Mouse (Mus musculus): ENCODE results near the gene Ucn3. TPM values are rescaled to one million over a fixed set of nuclear protein-coding genes. Genes with fewer than 3 reads are reported as not detected.
"Not testable (repeated sequence)": the region's sequence is repeated elsewhere in the genome, so short reads cannot be mapped to it uniquely, and the experiment has no call there.

Ucn3 gene
- polyA plus RNA-seq, 1 experiment = not detected

DNA sequence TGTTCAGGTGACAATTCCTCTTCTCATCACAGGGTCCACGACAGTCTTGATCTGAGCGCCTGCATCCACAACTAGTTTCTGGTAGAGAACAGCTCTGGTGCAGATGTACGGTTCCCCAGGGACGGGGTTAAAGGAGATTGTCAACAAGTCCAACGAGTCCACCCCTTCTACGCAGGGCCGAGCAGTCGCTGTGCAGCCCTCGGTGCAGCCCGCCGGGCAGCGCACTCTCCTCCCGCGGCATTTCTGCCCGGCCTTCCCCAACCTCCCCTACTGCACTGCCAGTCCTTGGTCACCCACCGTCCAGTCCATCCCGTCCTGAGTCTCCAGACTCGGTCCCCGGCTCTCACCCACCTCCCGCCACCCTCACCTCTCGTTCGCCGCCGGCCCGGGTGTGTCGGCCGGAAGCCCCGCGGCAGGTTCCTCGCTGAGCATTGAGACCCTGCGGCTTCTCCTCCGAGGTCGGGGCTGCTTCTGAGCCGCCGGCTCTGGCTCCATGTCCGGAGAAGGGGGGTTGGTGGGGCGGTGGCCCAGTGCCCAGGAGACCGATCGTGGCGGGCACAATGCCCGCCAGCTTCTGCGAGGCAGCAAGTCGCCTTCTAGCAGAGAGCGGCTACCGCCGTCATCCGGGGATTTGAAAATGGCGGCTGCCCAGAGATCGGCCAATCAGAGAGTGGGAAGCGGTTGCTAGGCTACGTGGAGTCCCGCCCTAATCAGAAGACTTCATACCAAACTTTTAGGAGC lies 27.4 kb downstream of the Ucn3 start, which contains the start of the genes Net1 and Tubal3:
Net1 (minus strand) TSS at position 650 of the 741 bp plus-strand sequence.
Tubal3 (plus strand) TSS at position 704 of the 741 bp plus-strand sequence.
- H3K27ac ChIP-seq (ENCODE audit: insufficient read depth, low read depth, low read length) = no peak within 1 kb of the TSS

DNA sequence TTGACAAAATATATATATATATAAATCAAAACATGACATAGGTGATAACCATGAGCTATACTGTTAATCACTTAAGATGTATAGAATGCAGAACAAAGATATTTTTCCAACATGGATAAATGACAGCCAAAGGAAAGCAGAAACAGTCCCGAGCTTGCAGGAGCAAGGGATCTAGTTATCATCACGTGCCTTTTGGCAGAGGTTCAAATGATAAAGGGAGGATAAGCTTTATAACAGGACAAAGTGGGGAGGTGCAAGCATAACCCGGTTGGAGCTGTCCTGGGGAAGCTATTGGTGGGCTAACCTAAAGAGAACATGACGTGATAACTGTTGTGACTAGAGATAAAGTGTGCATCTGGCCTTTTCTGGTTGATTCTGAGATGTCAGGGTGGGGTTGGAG lies 31.6 kb downstream of the Ucn3 start:
- TF ChIP-seq POLR2A (IDR thresholded peaks at IDR 0.05; ENCODE audit: borderline replicate concordance, low read depth, low read length) (no peak), CTCF (IDR thresholded peaks at IDR 0.05; ENCODE audit: low read depth, low read length) (no peak)
- H3K4me1 ChIP-seq (ENCODE audit: control insufficient read depth, insufficient read depth, low read length) = peaks cover 8% of the 10 kb centered on the region
- no peak overlapping the region for H3K4me3 ChIP-seq (ENCODE audit: insufficient read depth, low read length)
- H3K27ac ChIP-seq (ENCODE audit: insufficient read depth, low read depth, low read length) = no peak overlapping the region

More for the DNA sequence above, 27.4 kb downstream of the Ucn3 start, which contains the start of the genes Net1 and Tubal3:
- TF ChIP-seq POLR2A (IDR thresholded peaks at IDR 0.05; ENCODE audit: borderline replicate concordance, low read depth, low read length) = no peak
- no peak for TF ChIP-seq CTCF (IDR thresholded peaks at IDR 0.05; ENCODE audit: low read depth, low read length)
- H3K4me3 ChIP-seq (ENCODE audit: insufficient read depth, low read length) = peak within 1 kb of the TSS; percentile 81
- H3K4me1 ChIP-seq (ENCODE audit: control insufficient read depth, insufficient read depth, low read length) = peaks cover 5% of the 10 kb centered on the region

DNA sequence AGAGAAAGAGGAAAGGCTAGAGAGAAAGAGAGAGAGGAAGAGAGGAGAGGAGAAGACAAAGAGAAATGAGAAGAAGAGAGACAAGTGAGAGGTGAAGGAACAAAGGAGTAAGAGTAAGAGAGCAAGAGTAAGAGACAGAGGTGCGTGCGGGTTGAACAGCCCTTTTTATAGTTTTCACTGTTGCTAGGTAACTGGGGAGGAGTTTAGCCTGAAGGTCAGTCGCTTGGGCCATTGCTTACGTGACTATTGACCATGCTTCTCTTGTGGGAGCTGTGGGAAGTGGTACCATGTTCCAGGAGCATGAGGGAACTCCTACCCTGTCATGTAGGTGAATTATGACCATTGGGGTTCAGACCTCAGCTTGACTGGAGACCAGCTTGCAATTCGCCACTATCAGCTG lies 34.8 kb downstream of the Ucn3 start:
- no peak overlapping the region for H3K27ac ChIP-seq (ENCODE audit: insufficient read depth, low read depth, low read length)
- peaks cover 18% of the 10 kb centered on the region for H3K4me1 ChIP-seq (ENCODE audit: control insufficient read depth, insufficient read depth, low read length)
- no peak overlapping the region for H3K4me3 ChIP-seq (ENCODE audit: insufficient read depth, low read length)
- TF ChIP-seq POLR2A (IDR thresholded peaks at IDR 0.05; ENCODE audit: borderline replicate concordance, low read depth, low read length) (no peak), CTCF (IDR thresholded peaks at IDR 0.05; ENCODE audit: low read depth, low read length) (no peak)

GRCm38 (mm10) chr13:3908262-3908661 lies 36.9 kb downstream of the Ucn3 start:
- Histone ChIP-seq H3K27ac (ENCODE audit: insufficient read depth, low read depth, low read length) (no peak overlapping the region), H3K4me3 (ENCODE audit: insufficient read depth, low read length) (no peak overlapping the region), H3K4me1 (ENCODE audit: control insufficient read depth, insufficient read depth, low read length) (peaks cover 18% of the 10 kb centered on the region)
- TF ChIP-seq CTCF (IDR thresholded peaks at IDR 0.05; ENCODE audit: low read depth, low read length) (no peak), POLR2A (IDR thresholded peaks at IDR 0.05; ENCODE audit: borderline replicate concordance, low read depth, low read length) (no peak)

GRCm38 (mm10) chr13:3907151-3907696 lies 37.9 kb downstream of the Ucn3 start:
- Histone ChIP-seq H3K4me3 (ENCODE audit: insufficient read depth, low read length) (no peak overlapping the region), H3K27ac (ENCODE audit: insufficient read depth, low read depth, low read length) (no peak overlapping the region), H3K4me1 (ENCODE audit: control insufficient read depth, insufficient read depth, low read length) (peaks cover 18% of the 10 kb centered on the region)
- TF ChIP-seq CTCF (IDR thresholded peaks at IDR 0.05; ENCODE audit: low read depth, low read length) (no peak), POLR2A (IDR thresholded peaks at IDR 0.05; ENCODE audit: borderline replicate concordance, low read depth, low read length) (no peak)

- H3K4me1 ChIP-seq (ENCODE audit: control insufficient read depth, insufficient read depth, low read length) = peaks cover 16% of the 10 kb centered on the region
- TF ChIP-seq POLR2A (IDR thresholded peaks at IDR 0.05; ENCODE audit: borderline replicate concordance, low read depth, low read length) = no peak
- no peak for TF ChIP-seq CTCF (IDR thresholded peaks at IDR 0.05; ENCODE audit: low read depth, low read length)
- no peak overlapping the region for H3K27ac ChIP-seq (ENCODE audit: insufficient read depth, low read depth, low read length)
- H3K4me3 ChIP-seq (ENCODE audit: insufficient read depth, low read length) = no peak overlapping the region
Observed at GRCm38 (mm10) chr13:3899301-3899700, 45.8 kb downstream of the Ucn3 start.

DNA sequence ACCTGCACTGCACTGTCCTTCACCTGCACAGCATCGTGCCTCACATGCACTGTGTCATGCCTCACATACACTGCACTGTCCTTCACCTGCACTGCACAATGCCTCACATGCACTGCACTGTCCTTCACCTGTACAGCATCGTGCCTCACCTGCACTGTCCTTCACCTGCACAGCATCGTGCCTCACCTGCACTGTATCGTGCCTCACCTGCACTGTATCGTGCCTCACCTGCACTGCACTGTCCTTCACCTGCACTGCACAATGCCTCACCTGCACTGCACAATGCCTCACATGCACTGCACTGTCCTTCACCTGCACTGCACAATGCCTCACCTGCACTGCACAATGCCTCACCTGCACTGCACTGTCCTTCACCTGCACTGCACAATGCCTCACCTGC lies 46.9 kb downstream of the Ucn3 start:
- H3K27ac ChIP-seq (ENCODE audit: insufficient read depth, low read depth, low read length); H3K4me3 ChIP-seq (ENCODE audit: insufficient read depth, low read length): not testable (repeated sequence)
- H3K4me1 ChIP-seq (ENCODE audit: control insufficient read depth, insufficient read depth, low read length) = peaks cover 16% of the 10 kb centered on the region

DNA sequence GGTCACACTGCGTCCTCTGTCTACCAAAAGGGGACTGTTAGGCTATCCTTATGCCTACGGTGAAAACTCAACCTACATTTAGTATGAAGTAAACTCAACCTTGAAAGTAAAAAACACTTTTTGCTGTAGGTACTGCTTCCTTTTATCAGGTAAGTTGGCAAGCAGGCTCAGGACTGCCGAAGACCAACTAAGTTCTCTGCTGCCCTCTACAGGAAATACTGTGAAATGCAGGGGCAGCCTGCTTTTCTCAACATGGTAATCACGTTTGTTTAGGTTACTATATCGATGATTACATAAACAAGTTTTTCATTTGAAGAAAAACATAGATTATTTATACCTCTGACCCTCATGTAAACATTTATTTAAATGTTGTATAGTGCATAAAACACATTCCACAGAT lies 48.2 kb downstream of the Ucn3 start:
- H3K4me1 ChIP-seq (ENCODE audit: control insufficient read depth, insufficient read depth, low read length) = peaks cover 18% of the 10 kb centered on the region
- no peak overlapping the region for H3K27ac ChIP-seq (ENCODE audit: insufficient read depth, low read depth, low read length)
- no peak for TF ChIP-seq POLR2A (IDR thresholded peaks at IDR 0.05; ENCODE audit: borderline replicate concordance, low read depth, low read length)
- peak; percentile 44 for TF ChIP-seq CTCF (IDR thresholded peaks at IDR 0.05; ENCODE audit: low read depth, low read length)
- H3K4me3 ChIP-seq (ENCODE audit: insufficient read depth, low read length) = no peak overlapping the region

- no peak overlapping the region for H3K4me3 ChIP-seq (ENCODE audit: insufficient read depth, low read length)
- no peak overlapping the region for H3K27ac ChIP-seq (ENCODE audit: insufficient read depth, low read depth, low read length)
- no peak for TF ChIP-seq POLR2A (IDR thresholded peaks at IDR 0.05; ENCODE audit: borderline replicate concordance, low read depth, low read length)
- TF ChIP-seq CTCF (IDR thresholded peaks at IDR 0.05; ENCODE audit: low read depth, low read length) = no peak
- H3K4me1 ChIP-seq (ENCODE audit: control insufficient read depth, insufficient read depth, low read length) = peaks cover 20% of the 10 kb centered on the region
Observed at GRCm38 (mm10) chr13:3896032-3896431, 49.1 kb downstream of the Ucn3 start.

GRCm38 (mm10) chr13:3895397-3895980 lies 49.7 kb downstream of the Ucn3 start:
- Histone ChIP-seq H3K4me1 (ENCODE audit: control insufficient read depth, insufficient read depth, low read length) (peaks cover 20% of the 10 kb centered on the region), H3K27ac (ENCODE audit: insufficient read depth, low read depth, low read length) (no peak overlapping the region)
- no peak for TF ChIP-seq CTCF (IDR thresholded peaks at IDR 0.05; ENCODE audit: low read depth, low read length)
- TF ChIP-seq POLR2A (IDR thresholded peaks at IDR 0.05; ENCODE audit: borderline replicate concordance, low read depth, low read length) = no peak

More at GRCm38 (mm10) chr13:3895397-3895980, 49.7 kb downstream of the Ucn3 start:
- H3K4me3 ChIP-seq (ENCODE audit: insufficient read depth, low read length) = no peak overlapping the region

Data from bone marrow macrophage, adult 2 months (primary cell).